Mouse (Mus musculus): ENCODE measurements at regions not wholly inside any gene's neighbourhood (a gene's known extent, or its start where the extent isn't known, plus 50 kb on each side); places are given as distances from the start of the nearest gene placed in this dataset.

DNA sequence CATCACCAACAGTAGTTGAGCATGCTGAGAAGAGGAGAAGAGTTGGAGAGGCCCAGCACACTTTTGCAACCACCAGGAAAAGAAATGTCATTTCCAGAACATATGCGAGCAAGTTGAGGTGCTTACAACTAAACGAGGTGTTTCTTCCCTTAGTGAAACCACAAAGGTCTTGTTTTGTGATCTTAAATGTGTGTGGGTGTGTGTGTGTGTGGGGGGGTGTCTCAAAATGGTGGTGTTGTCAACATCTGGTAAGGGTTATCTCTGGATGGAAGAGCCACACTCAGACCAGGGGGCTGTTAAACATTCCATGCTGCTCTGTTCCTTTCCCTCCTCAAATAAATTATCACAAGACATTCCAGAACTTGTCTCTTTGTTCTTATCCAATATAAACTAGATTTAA is 656.0 kb upstream of the Cdh5 start:
- Histone ChIP-seq H3K4me1 (ENCODE audit: control insufficient read depth, insufficient read depth, low read length) (no peaks in the 10 kb centered on the region), H3K4me3 (ENCODE audit: control insufficient read depth, low read depth, low read length) (no peak overlapping the region), H3K27me3 (ENCODE audit: control insufficient read depth, insufficient read depth, low read length) (no peaks in the 10 kb centered on the region), H3K36me3 (ENCODE audit: control insufficient read depth, insufficient read depth, low read length) (no peaks in the 10 kb centered on the region), H3K27ac (ENCODE audit: control insufficient read depth, insufficient read depth, low read depth, low read length) (no peak overlapping the region)
- TF ChIP-seq POLR2A (IDR thresholded peaks at IDR 0.05; ENCODE audit: control insufficient read depth, low read depth, low read length), result no peak
- TF ChIP-seq CTCF (IDR thresholded peaks at IDR 0.05; ENCODE audit: control insufficient read depth, insufficient read depth, insufficient replicate concordance, low read depth, low read length), result no peak

GRCm38 (mm10) chr8:103447916-103448315 is 653.5 kb upstream of the Cdh5 start:
- H3K27ac ChIP-seq (ENCODE audit: control insufficient read depth, insufficient read depth, low read depth, low read length), result no peak overlapping the region
- H3K4me1 ChIP-seq (ENCODE audit: control insufficient read depth, insufficient read depth, low read length), result no peaks in the 10 kb centered on the region
- H3K4me3 ChIP-seq (ENCODE audit: control insufficient read depth, low read depth, low read length), result no peak overlapping the region
- H3K27me3 ChIP-seq (ENCODE audit: control insufficient read depth, insufficient read depth, low read length), result no peaks in the 10 kb centered on the region
- no peak for TF ChIP-seq CTCF (IDR thresholded peaks at IDR 0.05; ENCODE audit: control insufficient read depth, insufficient read depth, insufficient replicate concordance, low read depth, low read length)
- no peak for TF ChIP-seq POLR2A (IDR thresholded peaks at IDR 0.05; ENCODE audit: control insufficient read depth, low read depth, low read length)
- no peaks in the 10 kb centered on the region for H3K36me3 ChIP-seq (ENCODE audit: control insufficient read depth, insufficient read depth, low read length)

DNA sequence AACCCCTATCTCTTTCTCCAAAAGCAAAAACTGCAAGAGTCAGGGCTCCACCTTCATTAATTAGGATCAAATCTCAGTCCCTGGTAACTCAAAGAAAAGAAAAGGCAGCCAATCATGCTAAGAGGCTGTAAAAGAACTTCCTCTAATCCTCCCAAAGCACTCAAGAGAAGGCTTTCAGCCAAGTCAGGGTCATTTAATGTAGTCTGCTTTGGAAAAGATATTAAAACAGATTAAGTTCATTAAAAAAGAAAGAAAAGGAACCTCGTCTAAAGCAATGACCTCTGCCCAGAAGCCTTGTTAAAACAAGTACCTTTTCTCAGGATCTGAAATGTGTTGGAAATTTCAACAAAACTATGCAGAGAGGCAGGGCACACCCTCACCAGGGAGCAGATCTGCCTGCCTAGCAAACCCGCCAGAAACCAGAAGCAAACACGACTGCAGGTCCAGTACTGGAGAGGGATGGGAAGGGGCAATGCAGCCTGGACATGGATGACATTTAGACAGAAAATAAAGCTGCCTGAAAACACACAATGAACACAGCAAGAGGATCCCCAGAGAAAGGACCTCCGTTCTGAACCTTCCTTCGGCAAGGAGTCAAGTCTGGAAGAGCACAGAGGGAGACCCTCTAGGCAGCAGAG is 649.9 kb upstream of the Cdh5 start:
- no peak overlapping the region for H3K4me3 ChIP-seq (ENCODE audit: control insufficient read depth, low read depth, low read length)
- no peaks in the 10 kb centered on the region for H3K27me3 ChIP-seq (ENCODE audit: control insufficient read depth, insufficient read depth, low read length)
- no peaks in the 10 kb centered on the region for H3K4me1 ChIP-seq (ENCODE audit: control insufficient read depth, insufficient read depth, low read length)
- H3K36me3 ChIP-seq (ENCODE audit: control insufficient read depth, insufficient read depth, low read length), result no peaks in the 10 kb centered on the region
- TF ChIP-seq CTCF (IDR thresholded peaks at IDR 0.05; ENCODE audit: control insufficient read depth, insufficient read depth, insufficient replicate concordance, low read depth, low read length), result no peak
- H3K27ac ChIP-seq (ENCODE audit: control insufficient read depth, insufficient read depth, low read depth, low read length), result no peak overlapping the region

- H3K27me3 ChIP-seq (ENCODE audit: control insufficient read depth, insufficient read depth, low read length), result no peaks in the 10 kb centered on the region
Measured at GRCm38 (mm10) chr8:103457176-103457575, 644.2 kb upstream of the Cdh5 start.

DNA sequence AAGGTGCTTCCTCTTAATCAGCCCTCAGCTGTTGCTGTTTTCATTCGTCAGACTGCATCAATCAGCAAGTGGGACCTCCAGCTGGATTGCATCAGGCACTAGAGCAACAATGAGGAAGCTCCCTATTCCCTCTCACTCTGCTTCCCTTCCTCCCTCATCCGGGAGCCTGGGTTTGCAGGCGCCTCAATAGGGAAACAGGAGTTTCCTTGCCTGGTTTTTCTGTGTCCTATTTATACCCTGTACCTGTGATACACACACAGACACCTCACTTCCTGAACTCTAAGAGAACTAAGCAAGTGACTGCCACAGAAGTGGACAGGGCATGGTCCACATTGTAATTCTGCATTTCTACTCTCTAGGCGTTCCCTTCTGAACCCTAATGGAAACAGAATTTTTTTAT is 637.9 kb upstream of the Cdh5 start:
- H3K4me1 ChIP-seq (ENCODE audit: control insufficient read depth, insufficient read depth, low read length), result no peaks in the 10 kb centered on the region
- no peak overlapping the region for H3K27ac ChIP-seq (ENCODE audit: control insufficient read depth, insufficient read depth, low read depth, low read length)
- no peaks in the 10 kb centered on the region for H3K27me3 ChIP-seq (ENCODE audit: control insufficient read depth, insufficient read depth, low read length)
- H3K4me3 ChIP-seq (ENCODE audit: control insufficient read depth, low read depth, low read length), result no peak overlapping the region
- TF ChIP-seq CTCF (IDR thresholded peaks at IDR 0.05; ENCODE audit: control insufficient read depth, insufficient read depth, insufficient replicate concordance, low read depth, low read length) (no peak), POLR2A (IDR thresholded peaks at IDR 0.05; ENCODE audit: control insufficient read depth, low read depth, low read length) (no peak)
- H3K36me3 ChIP-seq (ENCODE audit: control insufficient read depth, insufficient read depth, low read length), result no peaks in the 10 kb centered on the region

More at GRCm38 (mm10) chr8:103457176-103457575, 644.2 kb upstream of the Cdh5 start:
- no peak overlapping the region for H3K4me3 ChIP-seq (ENCODE audit: control insufficient read depth, low read depth, low read length)
- no peaks in the 10 kb centered on the region for H3K4me1 ChIP-seq (ENCODE audit: control insufficient read depth, insufficient read depth, low read length)
- H3K36me3 ChIP-seq (ENCODE audit: control insufficient read depth, insufficient read depth, low read length), result no peaks in the 10 kb centered on the region
- TF ChIP-seq CTCF (IDR thresholded peaks at IDR 0.05; ENCODE audit: control insufficient read depth, insufficient read depth, insufficient replicate concordance, low read depth, low read length) (no peak), POLR2A (IDR thresholded peaks at IDR 0.05; ENCODE audit: control insufficient read depth, low read depth, low read length) (no peak)
- no peak overlapping the region for H3K27ac ChIP-seq (ENCODE audit: control insufficient read depth, insufficient read depth, low read depth, low read length)

- Histone ChIP-seq H3K4me1 (ENCODE audit: control insufficient read depth, insufficient read depth, low read length) (no peaks in the 10 kb centered on the region), H3K4me3 (ENCODE audit: control insufficient read depth, low read depth, low read length) (no peak overlapping the region), H3K27ac (ENCODE audit: control insufficient read depth, insufficient read depth, low read depth, low read length) (no peak overlapping the region), H3K27me3 (ENCODE audit: control insufficient read depth, insufficient read depth, low read length) (no peaks in the 10 kb centered on the region), H3K36me3 (ENCODE audit: control insufficient read depth, insufficient read depth, low read length) (no peaks in the 10 kb centered on the region)
- TF ChIP-seq POLR2A (IDR thresholded peaks at IDR 0.05; ENCODE audit: control insufficient read depth, low read depth, low read length), result no peak
- no peak for TF ChIP-seq CTCF (IDR thresholded peaks at IDR 0.05; ENCODE audit: control insufficient read depth, insufficient read depth, insufficient replicate concordance, low read depth, low read length)
Measured at GRCm38 (mm10) chr8:103464777-103465353, 636.6 kb upstream of the Cdh5 start.

- no peak for TF ChIP-seq CTCF (IDR thresholded peaks at IDR 0.05; ENCODE audit: control insufficient read depth, insufficient read depth, insufficient replicate concordance, low read depth, low read length)
- TF ChIP-seq POLR2A (IDR thresholded peaks at IDR 0.05; ENCODE audit: control insufficient read depth, low read depth, low read length), result no peak
- Histone ChIP-seq H3K4me3 (ENCODE audit: control insufficient read depth, low read depth, low read length) (no peak overlapping the region), H3K27me3 (ENCODE audit: control insufficient read depth, insufficient read depth, low read length) (no peaks in the 10 kb centered on the region)
Measured at GRCm38 (mm10) chr8:103467536-103468160, 633.8 kb upstream of the Cdh5 start.

More at GRCm38 (mm10) chr8:103467536-103468160, 633.8 kb upstream of the Cdh5 start:
- Histone ChIP-seq H3K27ac (ENCODE audit: control insufficient read depth, insufficient read depth, low read depth, low read length) (no peak overlapping the region), H3K36me3 (ENCODE audit: control insufficient read depth, insufficient read depth, low read length) (no peaks in the 10 kb centered on the region), H3K4me1 (ENCODE audit: control insufficient read depth, insufficient read depth, low read length) (no peaks in the 10 kb centered on the region)

Measured in testis, adult 2 months (tissue).